Mouse (Mus musculus) cortical plate, adult 2 months (tissue): ENCODE data around the gene Prpf6. TPM values are rescaled to one million over a fixed set of nuclear protein-coding genes. Genes with fewer than 3 reads are reported as not detected.

Experiments used
- H3K27ac ChIP-seq: fragments of 200-500 bp; 2 replicates; pipeline ENCODE4 v1.5.1; 2012; ENCODE audit warnings: low read length, control low read depth, inconsistent platforms; ENCODE audit not compliant: insufficient read depth
- H3K4me1 ChIP-seq: fragments of 200-500 bp; 2 replicates; pipeline ENCODE4 v1.6.1; 2011; ENCODE audit warnings: low read length; ENCODE audit not compliant: control insufficient read depth, insufficient read depth
- H3K4me3 ChIP-seq: fragments of 200-500 bp; 2 replicates; pipeline ENCODE4 v1.5.1; 2011; ENCODE audit warnings: mild to moderate bottlenecking, low read length, control low read depth; ENCODE audit not compliant: insufficient read depth
- CTCF ChIP-seq: fragments of 200-500 bp; IDR thresholded peaks from 2 replicates; pipeline ENCODE4 v1.5.1; 2011; ENCODE audit warnings: mild to moderate bottlenecking, control low read depth, low read length; ENCODE audit not compliant: insufficient read depth; ENCODE audit errors: extremely low read depth
- POLR2A ChIP-seq: fragments of 200-500 bp; IDR thresholded peaks from 2 replicates; pipeline ENCODE4 v1.6.1; 2011; ENCODE audit warnings: mild to moderate bottlenecking, low read length, control low read depth; ENCODE audit not compliant: insufficient read depth; ENCODE audit errors: extremely low read depth
- polyA plus RNA-seq: library from polyadenylated mRNA; depleted of rRNA; stranded (reverse); fragments of >200 nt; gene quantifications from 2 replicates; pipeline ENCODE4 v1.2.3, GENCODE M21; 2012

Prpf6 gene
- polyA plus RNA-seq, 1 experiment: 35.6 TPM

DNA sequence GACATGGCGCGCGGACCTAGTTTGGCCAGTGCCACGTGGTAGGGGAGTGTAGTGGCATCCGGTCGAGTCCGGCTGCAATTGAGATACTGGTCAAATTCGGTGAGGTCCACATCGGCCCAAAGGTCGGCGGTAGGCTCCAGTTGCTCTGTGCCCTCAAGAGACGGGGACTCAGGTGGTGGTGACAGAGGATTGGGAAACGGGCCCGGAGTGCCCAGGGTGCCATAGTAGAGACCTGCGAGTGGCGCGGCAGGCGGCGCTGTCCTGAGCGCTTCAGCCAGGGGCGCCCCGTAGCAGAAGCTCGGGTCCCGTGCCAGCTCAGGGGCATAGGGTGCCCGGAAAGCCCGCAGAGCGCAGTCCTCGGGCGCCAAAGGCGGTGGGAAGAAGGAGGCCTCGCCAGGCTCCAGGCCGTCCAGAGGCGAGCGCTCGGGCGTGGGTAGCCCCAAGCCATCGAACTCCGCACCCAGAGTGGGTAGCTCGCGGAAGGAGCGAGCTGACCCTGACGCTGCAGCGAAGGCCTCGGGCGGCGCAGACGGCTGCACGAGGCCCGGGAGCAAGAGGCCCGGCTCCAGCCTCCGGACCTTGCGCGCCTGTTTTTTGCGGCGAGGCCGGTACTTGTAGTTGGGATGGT is 78.7 kb downstream of the Prpf6 start:
- H3K27ac ChIP-seq: peak overlapping the region; percentile 72; the same call in 1 of the 2 replicates

GRCm38 (mm10) chr2:181670913-181671311 is 79.2 kb downstream of the Prpf6 start:
- H3K4me3 ChIP-seq: peak overlapping the region; percentile 45
- no peak for TF ChIP-seq POLR2A
- TF ChIP-seq CTCF: no peak
- peak overlapping the region; percentile 72 for H3K27ac ChIP-seq
- no peaks in the 10 kb centered on the region for H3K4me1 ChIP-seq

More for the DNA sequence above, 78.7 kb downstream of the Prpf6 start:
- H3K4me1 ChIP-seq: no peaks in the 10 kb centered on the region
- H3K4me3 ChIP-seq: peak overlapping the region; percentile 45
- no peak for TF ChIP-seq POLR2A
- TF ChIP-seq CTCF: no peak

DNA sequence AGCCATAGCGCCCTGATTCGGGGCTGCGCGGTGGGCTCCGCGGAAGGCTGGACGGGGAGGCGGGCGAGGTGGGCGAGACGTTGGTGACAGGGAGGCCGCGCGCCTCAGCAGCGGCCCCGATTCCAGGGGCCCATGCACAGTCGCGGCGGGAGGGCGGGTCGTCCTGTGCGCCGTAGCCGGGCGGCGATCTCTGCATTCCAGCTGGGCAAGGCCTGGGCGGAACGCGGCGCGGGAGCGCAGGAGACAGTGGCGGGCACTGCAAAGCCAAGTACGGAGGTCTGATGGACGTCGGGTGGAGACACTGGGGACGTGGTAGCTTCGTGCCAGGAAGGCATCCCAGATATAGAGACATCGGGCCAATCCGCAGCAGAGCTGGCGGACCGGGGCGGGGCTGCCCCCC is 79.7 kb downstream of the Prpf6 start, which contains the start of gene Sox18:
Sox18 (minus strand) TSS at position 315 of the 400 bp plus-strand sequence.
- H3K4me1 ChIP-seq: no peaks in the 10 kb centered on the region
- peak within 1 kb of the TSS; percentile 45 for H3K4me3 ChIP-seq
- peak; percentile 79 for TF ChIP-seq POLR2A
- no peak for TF ChIP-seq CTCF
- H3K27ac ChIP-seq: peak within 1 kb of the TSS; percentile 72

DNA sequence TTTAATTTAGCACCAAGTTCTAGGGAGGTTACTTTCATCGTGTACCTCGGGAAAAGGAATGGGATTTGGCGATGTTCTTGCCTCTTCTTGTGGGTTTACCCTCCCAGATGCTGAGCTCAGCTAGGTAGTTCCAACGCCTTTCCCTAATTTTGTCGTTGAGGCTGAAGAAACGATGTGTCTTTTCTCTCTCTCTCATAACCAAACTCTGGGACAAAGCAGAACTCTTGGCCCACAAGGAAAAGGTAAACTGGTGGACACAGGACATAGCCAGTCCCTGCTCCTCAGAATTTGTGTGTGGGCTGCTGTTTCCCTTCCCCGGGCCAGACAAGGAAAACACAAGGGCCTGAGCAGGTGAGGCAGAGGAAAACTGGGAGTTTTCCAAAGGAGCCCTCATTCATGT is 80.3 kb downstream of the Prpf6 start:
- no peak overlapping the region for H3K4me3 ChIP-seq
- H3K4me1 ChIP-seq: no peaks in the 10 kb centered on the region
- H3K27ac ChIP-seq: no peak overlapping the region
- TF ChIP-seq POLR2A (no peak), CTCF (no peak)

DNA sequence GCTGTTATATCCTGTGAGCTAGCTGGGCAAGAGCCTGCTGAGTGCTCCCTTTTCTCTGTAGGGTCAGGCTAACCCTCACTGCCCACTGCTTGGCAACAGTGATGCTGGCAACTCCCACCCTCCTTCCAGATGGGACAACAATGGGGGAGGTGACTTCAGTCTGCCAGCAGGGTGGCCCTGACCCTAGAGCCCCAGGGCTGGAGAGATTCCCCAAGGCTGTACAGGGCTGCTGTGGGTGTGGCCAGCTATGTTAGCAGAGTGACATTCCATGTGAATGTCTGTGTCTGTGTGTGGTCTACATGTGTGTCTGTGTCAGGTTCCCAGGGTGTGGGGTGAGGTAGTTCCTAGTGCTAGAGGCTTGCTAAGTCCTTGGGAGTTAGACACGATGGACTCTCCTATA is 81.8 kb downstream of the Prpf6 start:
- TF ChIP-seq POLR2A: no peak
- Histone ChIP-seq H3K4me3 (no peak overlapping the region), H3K27ac (peak overlapping the region; percentile 21; the same call in 1 of the 2 replicates), H3K4me1 (no peaks in the 10 kb centered on the region)

GRCm38 (mm10) chr2:181674934-181675333 is 83.3 kb downstream of the Prpf6 start:
- H3K27ac ChIP-seq: no peak overlapping the region
- no peak overlapping the region for H3K4me3 ChIP-seq
- no peak for TF ChIP-seq CTCF
- no peak for TF ChIP-seq POLR2A
- no peaks in the 10 kb centered on the region for H3K4me1 ChIP-seq

DNA sequence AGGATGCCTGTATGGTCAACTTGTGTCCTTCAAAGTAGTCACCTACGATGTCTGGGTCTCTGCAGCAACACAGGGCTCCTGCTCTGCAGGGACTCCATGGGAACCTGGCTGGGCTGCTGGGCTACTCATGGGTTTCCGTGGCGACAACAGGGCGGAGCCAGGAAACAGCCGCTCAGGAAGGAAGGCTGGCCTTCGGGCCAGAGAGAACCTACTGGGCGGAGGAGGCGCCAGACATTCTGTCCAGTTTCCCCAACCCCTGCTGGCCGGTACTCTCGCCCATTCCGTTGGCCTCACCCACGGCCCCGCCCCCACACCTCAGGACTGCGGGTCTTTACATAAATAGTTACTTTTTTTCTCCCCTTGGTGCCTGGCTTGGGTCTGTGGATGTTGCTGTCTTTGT is 83.8 kb downstream of the Prpf6 start:
- TF ChIP-seq POLR2A: no peak
- TF ChIP-seq CTCF: no peak
- no peaks in the 10 kb centered on the region for H3K4me1 ChIP-seq
- no peak overlapping the region for H3K4me3 ChIP-seq
- H3K27ac ChIP-seq: 0 out of 2 replicates have a peak overlapping the region, but pooled peaks have one; percentile 22

DNA sequence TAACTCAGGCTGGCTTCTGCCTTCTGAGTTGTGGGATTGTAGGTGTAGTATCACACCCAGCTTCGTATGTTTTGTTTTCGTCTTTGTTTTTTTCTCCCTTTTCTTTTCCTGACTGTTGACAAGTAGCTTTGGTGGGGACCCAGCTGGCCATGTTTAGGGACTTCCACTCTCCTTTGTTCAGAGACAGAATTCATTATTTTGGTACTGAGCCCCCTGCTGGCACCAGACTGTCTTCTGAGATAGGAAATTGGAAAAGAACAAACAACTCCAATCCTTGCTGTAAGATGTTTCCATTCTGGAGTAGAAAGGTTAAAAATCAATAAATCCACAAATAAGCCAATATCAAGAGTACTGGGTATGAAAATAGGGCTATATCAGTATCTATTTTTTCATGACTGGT is 84.8 kb downstream of the Prpf6 start:
- H3K27ac ChIP-seq: peak overlapping the region; percentile 22; the same call in 1 of the 2 replicates
- TF ChIP-seq POLR2A (no peak), CTCF (no peak)
- H3K4me3 ChIP-seq: no peak overlapping the region
- peaks cover 3% of the 10 kb centered on the region; the same call in 1 of the 2 replicates for H3K4me1 ChIP-seq

- Histone ChIP-seq H3K27ac (peak overlapping the region; percentile 77), H3K4me1 (peaks cover 3% of the 10 kb centered on the region; the same call in 1 of the 2 replicates), H3K4me3 (no peak overlapping the region)
- no peak for TF ChIP-seq POLR2A
- TF ChIP-seq CTCF: no peak
Observed at GRCm38 (mm10) chr2:181677096-181677754, 85.6 kb downstream of the Prpf6 start.

DNA sequence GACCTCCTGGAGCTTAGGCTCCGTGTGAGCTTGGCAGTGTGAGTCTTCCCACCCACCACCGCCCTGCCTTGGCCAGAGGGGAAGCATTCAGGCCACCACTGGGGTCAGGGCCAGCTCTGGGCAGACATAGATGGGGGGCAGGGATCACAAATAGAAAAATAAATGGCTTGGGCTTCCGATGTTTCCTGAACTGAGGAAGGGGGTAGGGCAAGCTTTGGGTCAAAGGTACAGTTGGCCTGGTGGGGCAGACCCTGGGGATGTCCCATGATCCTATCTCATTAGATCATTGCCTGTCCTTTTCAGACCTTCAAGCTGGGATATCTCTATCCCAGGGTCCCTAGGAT is 86.1 kb downstream of the Prpf6 start:
- Histone ChIP-seq H3K27ac (peak overlapping the region; percentile 77), H3K4me1 (peaks cover 5% of the 10 kb centered on the region; the same call in 1 of the 2 replicates), H3K4me3 (no peak overlapping the region)
- TF ChIP-seq POLR2A (no peak), CTCF (no peak)
